Mouse (Mus musculus) stomach, postnatal 0 days (tissue): ENCODE results near the gene Dnpep. TPM values are rescaled to one million over a fixed set of nuclear protein-coding genes. Genes with fewer than 3 reads are reported as not detected.

Source experiments
- ATAC-seq: fragments of 200-750 bp; cut with Nextera tagmentation; 2 replicates; pipeline ENCODE4 v1.8.0; 2017; ENCODE audit not compliant: low FRiP score, low TSS enrichment
- DNase-seq: peaks from one replicate; pipeline ENCODE4 v3.0.0-alpha.2; 2016; ENCODE audit warnings: low spot score
- H3K27ac ChIP-seq: fragments of 300-500 bp; sonication (generic); replicated peaks from 2 replicates; pipeline ENCODE4 v1.5.1; 2014; ENCODE audit warnings: mild to moderate bottlenecking, control low read depth
- H3K27me3 ChIP-seq: fragments of 300-500 bp; sonication (generic); 2 replicates; pipeline ENCODE4 v1.6.1; 2014; ENCODE audit warnings: low read length; ENCODE audit not compliant: control insufficient read depth, insufficient read depth
- H3K36me3 ChIP-seq: fragments of 300-500 bp; sonication (generic); 2 replicates; pipeline ENCODE4 v1.6.1; 2014; ENCODE audit warnings: low read length, mixed read lengths; ENCODE audit not compliant: control insufficient read depth, insufficient read depth
- H3K4me1 ChIP-seq: fragments of 300-500 bp; sonication (generic); replicated peaks from 2 replicates; pipeline ENCODE4 v1.6.1; 2014; ENCODE audit warnings: antibody characterized with exemption; ENCODE audit not compliant: control insufficient read depth, insufficient read depth
- H3K4me2 ChIP-seq: fragments of 300-500 bp; sonication (generic); replicated peaks from 2 replicates; pipeline ENCODE4 v1.6.1; 2014; ENCODE audit warnings: low read depth, mild to moderate bottlenecking, control low read depth, moderate library complexity
- H3K4me3 ChIP-seq: fragments of 300-500 bp; sonication (generic); 2 replicates; pipeline ENCODE4 v1.5.1; 2014; ENCODE audit warnings: low read depth, low read length, control low read depth
- H3K9ac ChIP-seq: fragments of 300-500 bp; sonication (generic); 2 replicates; pipeline ENCODE4 v1.6.1; 2014; ENCODE audit warnings: mild to moderate bottlenecking, low read length, control low read depth, mixed read lengths
- H3K9me3 ChIP-seq: fragments of 300-500 bp; sonication (generic); 2 replicates; pipeline ENCODE4 v1.6.1; 2016; ENCODE audit warnings: low read length; ENCODE audit not compliant: control insufficient read depth
- CTCF ChIP-seq: IDR thresholded peaks from 2 replicates; pipeline ENCODE4 v1.5.1; 2016; ENCODE audit warnings: antibody characterized with exemption, low read depth, mild to moderate bottlenecking, moderate library complexity
- EP300 ChIP-seq: optimal IDR thresholded peaks from 2 replicates; pipeline ENCODE3; 2016; ENCODE audit warnings: antibody characterized with exemption
- WGBS: fragments of 180-500 bp; shearing (Covaris S2); extraction: QIAGEN DNeasy Blood & Tissue Kit; methylation state at CpG from one replicate; pipeline ENCODE4 v1.1.7; 2014; 5-methylcytosine and 5-hydroxymethylcytosine counted together
- polyA plus RNA-seq: library from polyadenylated mRNA; unstranded; fragments of >200 nt; fragmentation: Nextera tagmentation; extraction: Ambion mirVana; gene quantifications from 2 replicates; pipeline ENCODE4 v1.2.1, GENCODE M21; 2015

The Dnpep gene
- polyA plus RNA-seq = 104 and 108 TPM in 2 replicates

DNA sequence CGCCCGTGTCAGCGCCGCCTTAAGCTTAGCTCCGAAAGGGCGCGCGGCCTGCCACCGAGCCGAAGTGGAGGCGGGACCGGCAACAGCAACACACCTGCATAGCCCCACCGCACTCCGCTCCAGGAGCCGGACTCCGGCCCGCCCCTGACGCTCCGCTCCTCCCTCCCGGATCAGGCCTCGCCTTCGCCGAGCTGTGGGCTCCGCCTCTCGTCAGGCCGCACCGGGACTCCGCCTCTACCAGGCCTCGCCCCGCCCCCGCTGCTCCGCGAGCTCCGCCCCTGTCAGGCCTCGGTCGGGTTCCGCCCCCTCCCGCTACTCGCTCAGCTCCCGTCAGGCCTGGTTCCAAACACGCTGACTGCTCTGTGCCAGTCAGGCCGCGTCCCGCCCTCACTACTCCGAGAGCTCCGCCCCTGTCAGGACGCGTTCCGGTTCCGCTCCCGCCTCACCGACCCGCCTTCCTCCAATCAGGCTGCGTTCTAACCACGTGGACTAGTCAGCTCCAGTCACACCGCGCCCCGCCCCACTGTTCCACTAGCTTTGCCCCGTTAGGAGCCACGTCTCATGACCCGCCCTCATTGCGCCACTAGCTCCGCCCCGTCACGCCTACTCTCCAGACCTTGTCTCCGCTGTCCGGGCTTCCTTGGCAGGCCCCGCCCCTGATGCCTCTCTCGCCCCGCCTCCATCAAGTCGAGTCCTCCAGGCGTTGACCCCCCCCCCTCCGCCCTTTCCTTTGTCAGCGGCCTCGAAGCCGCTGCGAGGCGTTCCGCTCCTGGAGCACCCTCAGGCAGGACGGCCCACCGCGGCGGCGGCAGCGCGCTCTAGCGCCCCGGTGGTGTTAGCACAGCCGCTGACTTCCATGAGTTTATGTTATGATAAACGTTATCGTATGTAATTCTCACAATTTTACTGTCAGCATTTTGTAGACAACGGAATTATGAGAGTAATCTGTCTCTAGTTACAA lies at the start of gene Dnpep:
Gene Dnpep (minus strand): TSS at position 750 of the 961 bp plus-strand sequence.
- WGBS = under 1% methylated on average over 89 of the region's 92 CpGs
- no peaks in the 10 kb centered on the region for H3K27me3 ChIP-seq
- peak; percentile 100 for DNase-seq
- H3K27ac ChIP-seq = peak within 1 kb of the TSS; percentile 95
- no peaks in the 10 kb centered on the region for H3K9me3 ChIP-seq
- H3K4me3 ChIP-seq = peak within 1 kb of the TSS; percentile 73
- no peaks in the 10 kb centered on the region for H3K4me1 ChIP-seq
- peak; percentile 97 for ATAC-seq
- TF ChIP-seq CTCF (peak; percentile 87), EP300 (no peak)
- peak within 1 kb of the TSS; percentile 77 for H3K9ac ChIP-seq
- peak within 1 kb of the TSS; percentile 60 for H3K4me2 ChIP-seq
- H3K36me3 ChIP-seq = peaks cover 5% of the 10 kb centered on the region; the same call in 1 of the 2 replicates

DNA sequence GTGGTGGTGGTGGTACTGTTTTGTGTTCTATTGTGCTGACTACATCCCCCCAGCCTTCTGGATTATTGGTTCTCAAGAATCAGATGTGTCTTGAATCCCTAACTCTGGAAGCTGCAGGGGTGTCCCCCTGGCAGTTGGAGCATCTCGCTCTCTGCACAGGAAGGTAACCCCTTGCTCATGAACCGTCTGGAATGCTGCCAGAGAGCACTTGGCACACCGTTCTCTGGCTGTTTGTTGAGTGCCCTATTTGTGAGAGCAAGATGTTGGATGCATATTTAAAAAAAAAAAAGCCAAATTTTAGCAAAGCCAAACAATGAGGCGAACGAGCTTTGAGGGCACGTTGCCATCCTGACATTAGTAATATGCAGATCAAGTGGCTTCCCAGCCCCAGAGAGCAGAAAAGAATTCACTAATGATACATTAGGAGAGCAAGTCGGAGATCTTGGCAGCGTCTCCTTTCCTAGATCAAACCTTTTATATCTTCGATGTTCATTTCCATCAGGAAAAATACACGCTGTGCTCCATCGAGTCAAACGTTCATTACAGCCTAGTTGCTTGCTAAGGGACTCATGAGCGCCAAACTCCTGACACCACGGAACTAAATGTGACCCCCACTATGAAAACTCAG lies 47.8 kb upstream of the Dnpep start:
- TF ChIP-seq CTCF (no peak), EP300 (no peak)
- 67% methylated on average over 14 of the region's 14 CpGs for WGBS

DNA sequence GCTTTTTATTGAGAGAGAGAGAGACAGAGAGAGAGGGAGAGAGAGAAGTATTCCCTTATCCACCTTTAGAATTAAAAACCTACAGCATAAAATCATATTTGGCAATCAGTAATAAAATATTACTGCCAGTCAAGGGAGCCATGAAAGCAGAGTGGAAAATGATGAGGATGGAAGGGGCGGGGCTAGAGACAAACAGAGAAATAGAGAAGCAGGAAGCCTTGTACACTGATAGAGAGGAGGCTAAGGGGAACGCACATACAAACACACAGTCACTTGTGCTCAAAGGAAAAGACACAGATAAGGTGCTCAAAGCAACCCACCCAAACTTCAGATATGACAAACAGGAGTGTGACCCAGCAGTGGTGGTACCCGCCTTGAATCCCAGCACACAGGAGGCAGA lies 46.1 kb upstream of the Dnpep start:
- Histone ChIP-seq H3K4me1 (no peaks in the 10 kb centered on the region), H3K9ac (no peak overlapping the region), H3K36me3 (0 out of 2 replicates have a peak, but pooled peaks cover 3% of the 10 kb centered on the region), H3K27me3 (no peaks in the 10 kb centered on the region), H3K4me2 (0 out of 2 replicates have a peak overlapping the region, but pooled peaks have one; percentile 17), H3K9me3 (no peaks in the 10 kb centered on the region), H3K27ac (no peak overlapping the region), H3K4me3 (no peak overlapping the region)
- no peak for ATAC-seq
- TF ChIP-seq CTCF = no peak
- TF ChIP-seq EP300 = no peak
- DNase-seq = no peak
- WGBS = 78% methylated on average over 3 of the region's 3 CpGs

More for the DNA sequence above, 47.8 kb upstream of the Dnpep start:
- Histone ChIP-seq H3K4me2 (no peak overlapping the region), H3K27ac (no peak overlapping the region), H3K4me3 (no peak overlapping the region), H3K36me3 (0 out of 2 replicates have a peak, but pooled peaks cover 3% of the 10 kb centered on the region), H3K4me1 (no peaks in the 10 kb centered on the region), H3K9me3 (no peaks in the 10 kb centered on the region), H3K27me3 (no peaks in the 10 kb centered on the region), H3K9ac (no peak overlapping the region)
- DNase-seq (no peak), ATAC-seq (no peak)

DNA sequence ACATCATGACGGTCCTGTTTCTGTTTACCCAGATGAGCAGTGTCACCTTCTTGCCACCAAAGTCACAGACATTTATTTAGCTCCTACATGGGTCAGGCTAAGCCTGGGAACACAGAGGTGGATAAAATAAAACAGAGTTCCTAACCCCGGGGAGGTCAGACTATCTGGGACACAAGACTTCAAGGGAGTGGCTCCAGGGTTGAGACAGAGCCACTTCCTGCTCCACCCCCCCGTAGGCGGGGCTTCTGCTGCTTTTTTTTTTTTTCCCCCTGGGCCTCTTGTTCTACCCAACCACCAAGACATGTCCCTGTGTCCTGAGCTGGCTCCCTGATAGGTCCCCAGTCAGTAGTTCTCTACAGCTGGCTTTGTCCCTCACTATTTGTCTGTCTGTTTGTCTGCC lies 44.0 kb upstream of the Dnpep start:
- TF ChIP-seq EP300 (no peak), CTCF (no peak)
- Histone ChIP-seq H3K4me3 (peak overlapping the region; percentile 53), H3K9ac (no peak overlapping the region), H3K4me1 (no peaks in the 10 kb centered on the region), H3K4me2 (peak overlapping the region; percentile 68), H3K9me3 (no peaks in the 10 kb centered on the region), H3K27ac (no peak overlapping the region), H3K36me3 (0 out of 2 replicates have a peak, but pooled peaks cover 3% of the 10 kb centered on the region), H3K27me3 (no peaks in the 10 kb centered on the region)
- DNase-seq = peak; percentile 71
- 26% methylated on average over 4 of the region's 4 CpGs for WGBS
- ATAC-seq = peak; percentile 67

DNA sequence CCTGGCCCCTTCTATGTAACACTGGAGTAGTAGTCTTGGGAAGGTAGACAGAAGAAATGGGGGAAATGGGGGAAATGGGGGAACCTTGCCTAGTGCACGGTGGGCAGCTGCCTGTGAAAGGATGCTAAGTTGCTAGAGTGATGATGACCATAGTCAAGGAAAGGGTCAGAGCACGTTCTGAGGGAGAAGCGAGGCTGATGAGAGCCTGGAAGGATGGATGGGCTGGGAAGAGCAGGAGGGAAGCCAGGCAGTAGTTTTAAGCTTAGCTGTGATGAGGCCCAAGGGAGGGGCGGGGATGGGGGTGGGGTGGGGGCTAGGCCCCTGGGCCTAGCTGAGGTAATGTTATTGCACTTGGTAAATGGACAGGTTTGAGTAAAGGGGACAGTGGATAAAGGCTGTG lies 43.3 kb upstream of the Dnpep start:
- DNase-seq (no peak), ATAC-seq (no peak)
- no peak for TF ChIP-seq EP300
- TF ChIP-seq CTCF = no peak
- Histone ChIP-seq H3K4me1 (no peaks in the 10 kb centered on the region), H3K4me3 (peak overlapping the region; percentile 53), H3K9me3 (no peaks in the 10 kb centered on the region), H3K36me3 (no peaks in the 10 kb centered on the region), H3K27ac (peak overlapping the region; percentile 40; the same call in 1 of the 2 replicates), H3K27me3 (no peaks in the 10 kb centered on the region), H3K9ac (peak overlapping the region; percentile 48), H3K4me2 (peak overlapping the region; percentile 68)
- 43% methylated on average over 4 of the region's 4 CpGs for WGBS
